Mouse (Mus musculus) olfactory bulb, adult 2 months (tissue): Measurements from ENCODE around the gene Chn2.

Experiments used
- CTCF ChIP-seq: fragments of 200-500 bp; IDR thresholded peaks from 2 replicates; pipeline ENCODE4 v1.5.1; 2012; ENCODE audit warnings: low read depth, mild to moderate bottlenecking, low read length, moderate library complexity; ENCODE audit not compliant: insufficient read depth
- POLR2A ChIP-seq: fragments of 200-500 bp; IDR thresholded peaks from 2 replicates; pipeline ENCODE4 v1.6.1; 2012; ENCODE audit warnings: mild to moderate bottlenecking, low read depth, low read length, moderate library complexity; ENCODE audit not compliant: insufficient read depth

- TF ChIP-seq CTCF (no peak), POLR2A (no peak)
These were observed 1.1 kb downstream of the Chn2 start for GRCm38 (mm10) chr6:54040448-54040844.
